Mouse (Mus musculus): ENCODE measurements around the gene Phc2.
"Not testable (repeated sequence)": the region's sequence is repeated elsewhere in the genome, so short reads cannot be mapped to it uniquely, and the experiment has no call there.

The Phc2 gene

GRCm38 (mm10) chr4:128641766-128642717 lies 12.5 kb upstream of the Phc2 start:
- no peak for DNase-seq (ENCODE audit: inconsistent age in 2 of 2, low spot score in 1 of 2)

- DNase-seq (ENCODE audit: inconsistent age in 2 of 2, low spot score in 1 of 2): no peak
Observed at GRCm38 (mm10) chr4:128645896-128646295, 8.6 kb upstream of the Phc2 start.

GRCm38 (mm10) chr4:128646762-128647161 lies 7.7 kb upstream of the Phc2 start:
- no peak for DNase-seq (ENCODE audit: inconsistent age in 2 of 2, low spot score in 1 of 2)

- no peak for DNase-seq (ENCODE audit: inconsistent age in 2 of 2, low spot score in 1 of 2)
Observed at GRCm38 (mm10) chr4:128648567-128649255, 5.8 kb upstream of the Phc2 start.

DNA sequence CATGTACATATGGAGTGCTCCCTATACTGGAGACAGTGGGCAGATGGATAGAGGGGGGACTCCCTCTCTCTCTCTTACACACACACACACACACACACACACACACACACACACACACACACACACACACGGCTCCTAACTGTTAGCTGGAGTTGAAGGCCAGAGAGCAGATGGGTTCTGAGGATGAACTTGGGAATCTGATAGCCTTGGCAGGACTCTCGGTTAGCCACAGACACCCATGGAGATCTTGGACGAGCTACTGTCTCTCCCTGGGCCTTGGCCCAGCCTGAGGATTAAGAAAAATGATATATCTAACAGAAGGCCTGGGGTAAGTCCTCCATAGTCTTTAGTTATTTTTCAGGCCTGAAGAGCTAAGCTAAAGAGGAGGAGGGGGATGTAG lies 3.0 kb upstream of the Phc2 start:
- no peak for DNase-seq (ENCODE audit: inconsistent age in 2 of 2, low spot score in 1 of 2)

DNA sequence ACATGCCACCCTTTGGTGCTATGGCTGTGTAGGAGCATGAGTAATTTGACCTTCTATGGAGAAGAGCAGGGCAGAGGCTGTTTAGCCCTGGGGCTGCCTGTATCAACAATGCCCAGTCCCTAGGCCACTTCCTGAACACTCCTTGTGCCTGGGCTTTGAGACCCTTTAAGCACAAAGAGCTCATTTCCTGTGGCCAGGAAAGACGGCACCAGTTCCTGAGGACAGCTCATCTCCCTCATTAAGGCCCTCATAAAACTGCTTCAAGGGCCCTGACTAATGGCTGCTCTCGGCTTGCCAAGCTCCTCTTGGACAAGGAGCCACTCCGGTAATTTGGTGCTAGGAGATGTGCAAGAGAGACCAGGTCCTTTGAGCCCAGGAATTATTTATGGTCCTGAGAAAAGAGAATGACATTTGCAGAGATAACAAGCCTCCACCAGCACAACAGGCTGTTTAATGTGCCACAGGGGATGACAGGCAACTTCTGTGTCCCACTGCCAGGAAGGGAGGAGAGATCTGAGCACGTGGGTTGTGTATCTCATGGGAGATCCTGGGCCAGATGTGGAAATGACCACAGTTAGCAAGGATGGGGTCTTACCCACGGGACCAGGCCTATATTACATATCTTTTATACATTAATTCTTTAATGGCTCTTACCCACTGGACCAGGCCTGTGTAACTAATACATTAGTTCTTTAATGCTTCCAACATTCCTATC lies 1.8 kb upstream of the Phc2 start:
- DNase-seq (ENCODE audit: inconsistent age in 2 of 2, low spot score in 1 of 2): peak; percentile 52 to 82

DNA sequence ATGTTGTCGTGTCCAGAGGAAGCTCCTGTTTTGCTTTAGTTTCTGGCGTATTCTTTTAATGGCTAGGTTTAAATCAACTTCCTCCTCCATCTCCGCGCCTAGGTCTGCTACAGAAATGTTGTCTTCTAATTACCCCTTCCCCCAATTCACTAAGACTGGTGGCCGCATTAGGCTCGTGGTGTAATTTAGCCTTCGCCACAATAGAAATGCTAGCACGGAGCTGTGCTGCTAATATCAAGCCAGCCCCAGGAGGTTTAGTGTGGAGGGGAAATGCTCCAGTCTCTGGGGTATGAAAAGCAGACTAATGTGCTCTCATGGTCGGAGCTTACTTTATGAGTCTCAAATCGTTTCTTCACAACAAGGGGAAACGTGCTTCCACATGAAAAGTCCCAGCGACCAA lies 944 bp downstream of the Phc2 start:
- no peak for DNase-seq (ENCODE audit: inconsistent age in 2 of 2, low spot score in 1 of 2)

DNA sequence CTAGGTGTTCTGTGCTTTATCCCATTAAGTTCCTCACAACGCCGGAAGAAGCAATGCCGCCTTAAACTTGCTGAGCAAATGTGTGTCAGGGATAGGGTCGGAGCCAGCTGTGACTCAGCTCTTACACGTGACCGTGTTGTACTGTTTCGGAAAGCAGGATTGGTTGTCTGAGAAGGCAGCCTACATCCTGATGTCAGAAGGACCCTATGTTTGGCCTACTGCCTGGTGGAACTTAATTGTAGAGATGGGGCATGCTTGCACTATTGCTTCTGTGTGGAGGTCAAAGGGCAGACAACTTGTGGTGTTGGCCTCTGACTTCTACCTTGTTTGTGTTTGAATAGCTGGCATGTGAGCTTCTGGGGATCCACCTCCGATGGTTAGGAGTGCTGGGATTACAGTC lies 5.7 kb downstream of the Phc2 start:
- peak; percentile 40 to 64 for DNase-seq (ENCODE audit: inconsistent age in 2 of 2, low spot score in 1 of 2)

DNA sequence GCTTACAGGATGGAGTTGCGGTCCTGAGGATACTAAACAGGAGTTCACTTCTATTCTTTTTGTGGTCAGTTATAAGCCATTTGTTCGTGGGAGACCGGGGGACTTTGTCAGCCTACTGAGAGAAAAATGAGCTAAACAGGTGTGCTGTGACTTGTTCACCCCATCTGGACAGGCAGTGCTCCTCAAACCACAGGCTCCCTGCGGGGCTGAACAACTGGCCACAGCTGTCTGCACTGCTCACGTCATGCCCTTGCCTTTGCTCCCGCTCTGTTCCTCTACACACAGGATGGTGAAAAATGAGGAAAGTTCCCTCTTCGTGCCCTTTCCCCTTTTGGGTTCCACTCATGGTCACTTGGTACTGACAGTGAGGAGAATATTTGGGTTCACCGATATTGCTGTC lies 6.6 kb downstream of the Phc2 start:
- DNase-seq (ENCODE audit: inconsistent age in 2 of 2, low spot score in 1 of 2): no peak

GRCm38 (mm10) chr4:128664002-128664401 lies 9.5 kb downstream of the Phc2 start:
- no peak for DNase-seq (ENCODE audit: inconsistent age in 2 of 2, low spot score in 1 of 2)

- DNase-seq (ENCODE audit: inconsistent age in 2 of 2, low spot score in 1 of 2): peak in 1 of 2 experiments; percentile 48
Observed at GRCm38 (mm10) chr4:128666362-128666761, 11.9 kb downstream of the Phc2 start.

DNA sequence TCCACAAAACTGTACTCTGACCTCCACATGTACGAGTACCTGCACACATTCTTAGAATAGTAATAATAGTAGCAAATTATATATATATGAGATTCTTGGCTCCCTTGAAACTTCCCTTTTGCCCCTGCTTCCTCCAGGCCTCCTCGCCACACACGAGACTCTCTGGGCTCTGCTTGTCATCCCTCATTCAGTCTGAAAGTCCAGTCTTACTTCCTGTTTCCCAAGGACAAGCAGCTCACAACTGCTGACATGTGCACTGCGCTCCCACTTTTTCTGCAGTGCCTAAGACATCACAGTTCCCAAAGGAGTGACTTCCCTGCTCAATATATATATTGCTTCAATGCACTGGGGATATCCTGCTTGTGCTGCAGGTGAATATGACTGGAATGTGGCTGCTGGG lies 12.7 kb downstream of the Phc2 start:
- DNase-seq (ENCODE audit: inconsistent age in 2 of 2, low spot score in 1 of 2): not testable (repeated sequence)

GRCm38 (mm10) chr4:128669229-128669628 lies 14.7 kb downstream of the Phc2 start:
- DNase-seq (ENCODE audit: inconsistent age in 2 of 2, low spot score in 1 of 2): no peak

GRCm38 (mm10) chr4:128670566-128671191 lies 16.2 kb downstream of the Phc2 start:
- no peak for DNase-seq (ENCODE audit: inconsistent age in 2 of 2, low spot score in 1 of 2)

DNA sequence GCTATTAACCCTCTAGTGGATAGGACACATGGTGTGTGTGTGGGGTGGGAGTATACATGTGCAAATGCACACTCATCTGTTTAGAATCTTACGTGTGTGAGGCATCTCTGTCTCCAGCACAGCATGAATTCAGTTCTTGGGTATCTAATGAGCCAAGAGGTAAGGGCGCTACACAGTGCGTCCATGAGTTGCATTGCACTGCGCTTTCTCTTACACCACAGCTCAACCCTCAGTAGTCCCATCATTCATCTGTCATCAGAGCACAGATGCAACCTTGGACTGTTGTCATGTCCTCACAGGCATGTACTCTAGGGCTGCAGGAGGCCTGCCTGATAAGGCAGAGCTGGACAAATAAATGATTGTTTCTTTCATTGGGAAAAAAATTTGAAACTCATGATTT lies 18.0 kb downstream of the Phc2 start:
- no peak for DNase-seq (ENCODE audit: inconsistent age in 2 of 2, low spot score in 1 of 2)

DNA sequence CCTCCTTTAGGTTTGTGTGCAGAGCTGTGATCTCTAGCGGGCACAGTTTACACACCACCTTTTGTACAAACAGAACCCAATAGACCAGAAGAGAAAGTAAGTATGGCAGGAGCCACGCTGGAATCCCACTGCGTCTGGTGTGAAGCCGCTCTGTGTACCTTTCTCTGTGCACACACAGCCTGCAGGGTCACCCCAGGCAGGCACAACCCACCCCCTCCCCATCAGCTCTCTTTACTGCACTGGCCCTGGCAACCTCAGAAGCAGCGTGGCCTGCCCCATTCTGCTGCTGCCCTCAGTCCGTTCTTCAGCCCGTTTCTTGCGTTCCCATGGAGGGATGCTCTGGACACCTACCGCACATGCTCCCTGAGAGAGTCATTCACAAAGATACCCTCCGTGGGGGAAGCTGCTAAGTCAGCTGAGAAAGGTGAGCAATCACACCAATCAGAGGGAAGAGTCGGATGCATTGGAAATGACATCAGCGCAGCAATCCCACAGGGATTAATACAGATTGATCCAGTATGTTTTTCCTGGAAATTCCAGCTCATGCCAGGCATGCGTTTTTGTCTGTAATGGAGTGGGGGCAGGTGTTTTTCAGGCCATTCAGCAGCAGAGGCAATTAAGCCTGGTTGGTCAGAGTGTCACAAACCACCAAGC lies 24.2 kb downstream of the Phc2 start:
- no peak for DNase-seq (ENCODE audit: inconsistent age in 2 of 2, low spot score in 1 of 2)

GRCm38 (mm10) chr4:128681126-128681525 lies 26.6 kb downstream of the Phc2 start:
- no peak for DNase-seq (ENCODE audit: inconsistent age in 2 of 2, low spot score in 1 of 2)

- no peak for DNase-seq (ENCODE audit: inconsistent age in 2 of 2, low spot score in 1 of 2)
Observed at GRCm38 (mm10) chr4:128682281-128682680, 27.8 kb downstream of the Phc2 start.

- DNase-seq (ENCODE audit: inconsistent age in 2 of 2, low spot score in 1 of 2): no peak
Observed at GRCm38 (mm10) chr4:128683706-128684105, 29.2 kb downstream of the Phc2 start.

DNA sequence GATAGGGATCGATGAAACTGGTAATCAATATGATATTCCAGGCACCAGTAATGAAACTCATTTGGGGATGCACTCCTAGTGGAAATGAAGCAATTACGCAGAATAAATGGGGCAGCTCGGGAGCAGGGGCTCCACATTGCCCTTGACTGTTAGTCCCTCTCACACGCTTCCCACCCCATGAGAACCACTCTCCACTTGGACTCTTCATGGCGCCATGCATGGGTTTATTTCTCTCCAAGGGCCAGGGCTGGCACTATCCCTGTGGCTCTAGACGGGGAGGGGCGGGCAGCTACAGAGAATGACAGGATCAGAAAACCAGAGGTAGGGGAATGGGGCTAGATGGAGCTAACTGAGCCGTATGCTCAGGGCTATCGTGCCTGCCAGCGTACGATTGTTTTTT lies 29.6 kb downstream of the Phc2 start:
- no peak for DNase-seq (ENCODE audit: inconsistent age in 2 of 2, low spot score in 1 of 2)

GRCm38 (mm10) chr4:128688513-128688913 lies 34.0 kb downstream of the Phc2 start:
- no peak for DNase-seq (ENCODE audit: inconsistent age in 2 of 2, low spot score in 1 of 2)
